Mouse (Mus musculus): ENCODE measurements at regions not wholly inside any gene's neighbourhood (a gene's known extent, or its start where the extent isn't known, plus 50 kb on each side); places are given as distances from the start of the nearest gene placed in this dataset.

- DNase-seq (ENCODE audit: low spot score): no peak
These were observed 51.0 kb upstream of the Stt3b start for GRCm38 (mm10) chr9:115361191-115361590.

- DNase-seq (ENCODE audit: low spot score): no peak
These were observed 51.7 kb upstream of the Stt3b start for GRCm38 (mm10) chr9:115361881-115362280.

- DNase-seq (ENCODE audit: low spot score): no peak
These were observed 52.3 kb upstream of the Stt3b start for GRCm38 (mm10) chr9:115362486-115362885.

- no peak for DNase-seq (ENCODE audit: low spot score)
These were observed 55.0 kb upstream of the Stt3b start for GRCm38 (mm10) chr9:115364919-115365861.

GRCm38 (mm10) chr9:115367808-115368207, 57.6 kb upstream of the Stt3b start:
- DNase-seq (ENCODE audit: low spot score): no peak

- DNase-seq (ENCODE audit: low spot score): no peak
These were observed 70.1 kb upstream of the Stt3b start for GRCm38 (mm10) chr9:115380276-115380675.

GRCm38 (mm10) chr9:115382824-115383475, 72.7 kb upstream of the Stt3b start:
- DNase-seq (ENCODE audit: low spot score): no peak

GRCm38 (mm10) chr9:115383935-115384334, 73.7 kb upstream of the Stt3b start:
- DNase-seq (ENCODE audit: low spot score): no peak

GRCm38 (mm10) chr9:115384345-115384744, 74.1 kb upstream of the Stt3b start:
- no peak for DNase-seq (ENCODE audit: low spot score)

GRCm38 (mm10) chr9:115387471-115388360, 77.5 kb upstream of the Stt3b start:
- no peak for DNase-seq (ENCODE audit: low spot score)

GRCm38 (mm10) chr9:115388361-115388759, 78.1 kb upstream of the Stt3b start:
- no peak for DNase-seq (ENCODE audit: low spot score)

GRCm38 (mm10) chr9:115389082-115389481, 78.9 kb upstream of the Stt3b start:
- no peak for DNase-seq (ENCODE audit: low spot score)

- DNase-seq (ENCODE audit: low spot score): peak; percentile 59
These were observed 80.7 kb upstream of the Stt3b start for GRCm38 (mm10) chr9:115390880-115391281.

GRCm38 (mm10) chr9:115395511-115395910, 85.3 kb upstream of the Stt3b start:
- DNase-seq (ENCODE audit: low spot score): no peak

GRCm38 (mm10) chr9:115400461-115400860, 90.2 kb upstream of the Stt3b start:
- DNase-seq (ENCODE audit: low spot score): no peak

- DNase-seq (ENCODE audit: low spot score): no peak
These were observed 91.4 kb upstream of the Stt3b start for GRCm38 (mm10) chr9:115401405-115402151.

GRCm38 (mm10) chr9:115402661-115403060, 92.4 kb upstream of the Stt3b start:
- DNase-seq (ENCODE audit: low spot score): no peak

GRCm38 (mm10) chr9:115403354-115403968, 93.2 kb upstream of the Stt3b start:
- DNase-seq (ENCODE audit: low spot score): no peak

GRCm38 (mm10) chr9:115407901-115408470, 97.8 kb upstream of the Stt3b start:
- DNase-seq (ENCODE audit: low spot score): no peak

- no peak for DNase-seq (ENCODE audit: low spot score)
These were observed 98.7 kb upstream of the Stt3b start for GRCm38 (mm10) chr9:115408886-115409285.

GRCm38 (mm10) chr9:115414190-115414589, 104.0 kb upstream of the Stt3b start:
- no peak for DNase-seq (ENCODE audit: low spot score)
